Mouse (Mus musculus) splenic B cell, adult 2 months (primary cell): ENCODE measurements around the gene Gm20388.

ENCODE experiments used
- DNase-seq: peaks from one replicate; pipeline ENCODE4 v3.0.0-alpha.2; 2011; ENCODE audit warnings: low read depth, low spot score
- H3K27me3 ChIP-seq: 2 replicates; pipeline ENCODE4 v1.6.1; 2012; ENCODE audit warnings: mild to moderate bottlenecking, low read length, moderate library complexity, mixed read lengths; ENCODE audit not compliant: control insufficient read depth, poor library complexity, insufficient read depth, severe bottlenecking
- H3K36me3 ChIP-seq: 2 replicates; pipeline ENCODE4 v1.6.1; 2012; ENCODE audit warnings: mild to moderate bottlenecking, low read length, moderate library complexity, mixed read lengths; ENCODE audit not compliant: control insufficient read depth, poor library complexity, insufficient read depth, severe bottlenecking

Gm20388 gene

DNA sequence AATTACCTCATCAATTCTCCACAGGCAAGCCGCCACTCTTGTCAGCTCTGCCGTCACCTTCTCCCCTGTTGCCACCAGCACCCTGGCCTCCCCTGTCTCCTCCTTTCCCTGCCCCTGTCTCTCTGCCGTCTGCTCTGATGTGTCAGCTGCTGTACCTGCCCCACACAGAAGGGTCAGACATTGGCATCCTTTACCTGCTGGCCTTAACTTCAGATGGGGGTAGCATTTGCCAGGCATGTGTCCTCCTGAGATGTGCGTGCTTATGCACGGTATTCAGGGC lies 2883.5 kb downstream of the Gm20388 start:
- Histone ChIP-seq H3K36me3 (no peaks in the 10 kb centered on the region), H3K27me3 (no peaks in the 10 kb centered on the region)
- no peak for DNase-seq

DNA sequence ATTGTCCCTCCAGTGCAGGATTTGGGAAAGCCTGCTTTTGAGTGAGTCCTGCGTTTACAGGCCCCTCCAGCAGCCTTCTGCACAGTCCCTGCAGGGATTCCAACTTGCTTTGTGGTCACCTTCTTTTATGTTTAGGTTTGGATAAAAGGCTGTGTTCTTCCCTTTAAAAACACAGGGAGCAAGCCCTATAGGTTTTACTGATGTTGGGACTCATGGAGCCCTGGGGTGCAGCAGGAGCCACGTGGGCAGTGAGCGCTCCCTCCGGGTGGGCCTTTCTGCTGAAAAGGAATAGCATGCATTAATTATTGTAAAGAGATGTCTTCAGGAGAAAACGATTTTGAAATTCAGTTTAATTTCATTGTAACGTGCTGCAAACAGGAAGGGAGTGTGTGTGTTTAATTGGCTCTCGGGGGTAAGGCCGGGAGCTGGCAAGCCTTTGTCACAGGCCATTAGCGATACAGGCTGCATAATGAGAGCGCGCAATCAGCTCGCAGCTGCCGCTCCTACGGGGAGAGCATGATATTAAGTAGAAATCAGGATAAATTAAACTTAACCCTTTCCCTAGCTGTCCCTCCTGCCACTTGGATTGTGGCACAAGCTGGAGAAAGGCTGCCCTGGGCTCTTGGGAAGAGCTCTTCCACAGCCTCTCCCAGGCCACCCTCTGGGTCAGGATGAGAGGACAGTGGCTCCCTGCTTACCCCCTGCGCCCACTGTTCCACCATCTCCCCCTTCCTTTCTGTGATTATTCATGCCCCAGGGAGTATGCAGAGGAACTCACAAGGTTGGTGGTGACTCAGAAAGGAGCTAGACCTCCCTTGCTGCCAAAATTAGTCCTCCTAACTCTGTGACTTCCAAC lies 2893.5 kb downstream of the Gm20388 start:
- DNase-seq: no peak
- no peaks in the 10 kb centered on the region for H3K27me3 ChIP-seq
- peaks cover 7% of the 10 kb centered on the region for H3K36me3 ChIP-seq

DNA sequence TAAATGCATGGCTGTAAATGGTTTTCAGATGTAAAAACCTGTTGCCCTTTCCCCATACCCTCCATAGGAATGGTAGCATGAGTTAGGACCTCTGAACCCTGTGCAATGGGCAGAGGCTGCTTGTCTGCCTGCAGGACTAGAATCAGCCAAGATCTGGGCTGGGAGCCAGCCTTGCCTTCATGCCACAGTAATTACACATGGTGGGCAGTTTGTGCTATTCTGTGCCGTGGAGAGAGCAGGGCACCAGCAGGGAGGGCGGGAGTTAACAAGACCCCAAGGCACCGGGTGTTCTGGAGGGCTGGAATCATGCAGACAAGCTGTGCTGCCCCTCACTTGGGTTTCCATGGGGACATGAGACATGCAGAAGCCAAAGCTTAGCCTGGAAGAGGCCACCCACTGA lies 2894.7 kb downstream of the Gm20388 start:
- Histone ChIP-seq H3K27me3 (no peaks in the 10 kb centered on the region), H3K36me3 (peaks cover 7% of the 10 kb centered on the region)
- DNase-seq: no peak

DNA sequence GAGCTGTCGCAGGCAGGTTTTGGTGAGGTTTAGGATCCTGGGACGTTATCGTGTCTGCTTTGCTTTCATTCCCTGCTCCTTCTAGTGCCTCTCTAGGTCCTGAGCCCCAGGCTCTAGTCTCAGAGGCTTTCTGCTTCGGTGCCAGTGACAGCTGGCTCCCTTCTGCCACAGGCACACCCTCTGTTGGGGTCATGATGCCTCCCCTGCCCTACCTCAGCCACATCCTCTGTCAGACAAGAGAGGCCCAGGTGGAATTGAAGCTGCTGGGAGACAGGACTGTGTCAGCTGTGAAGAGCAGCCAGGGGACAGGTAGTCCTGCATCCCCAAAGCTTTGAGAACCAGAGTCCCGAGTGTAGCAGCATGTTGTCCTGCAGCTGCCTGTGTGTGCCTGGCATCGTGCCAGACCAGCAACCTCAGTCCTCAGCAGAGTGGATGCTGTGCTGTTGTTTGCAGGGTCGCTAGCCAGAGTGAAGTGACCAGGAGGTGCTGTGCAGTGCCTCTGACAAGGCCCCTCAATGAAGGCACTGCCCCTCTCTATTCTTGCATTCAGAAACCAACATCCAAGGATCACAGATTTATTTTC lies 2896.4 kb downstream of the Gm20388 start:
- no peak for DNase-seq
- peaks cover 7% of the 10 kb centered on the region for H3K36me3 ChIP-seq
- no peaks in the 10 kb centered on the region for H3K27me3 ChIP-seq

DNA sequence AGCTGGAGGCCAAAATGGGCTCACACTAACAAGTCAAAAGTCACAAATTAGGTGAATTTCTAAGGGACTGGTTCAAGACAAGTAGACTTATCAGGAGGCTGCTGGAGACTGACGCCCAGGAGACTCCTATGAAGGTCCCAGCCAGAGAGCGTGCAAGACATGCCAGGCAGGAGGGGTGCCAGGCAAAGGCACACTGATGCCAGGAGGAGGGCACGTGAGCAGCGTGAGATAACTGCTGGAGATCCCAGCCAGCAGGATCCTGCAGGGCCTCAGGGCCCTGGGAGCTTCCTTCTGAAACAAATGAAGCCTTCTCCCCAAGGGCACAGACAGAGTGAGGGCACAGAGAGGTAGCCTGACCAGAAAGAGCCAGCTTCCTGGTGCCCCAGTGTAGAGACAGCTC lies 2897.3 kb downstream of the Gm20388 start:
- Histone ChIP-seq H3K27me3 (no peaks in the 10 kb centered on the region), H3K36me3 (peaks cover 5% of the 10 kb centered on the region)
- no peak for DNase-seq

DNA sequence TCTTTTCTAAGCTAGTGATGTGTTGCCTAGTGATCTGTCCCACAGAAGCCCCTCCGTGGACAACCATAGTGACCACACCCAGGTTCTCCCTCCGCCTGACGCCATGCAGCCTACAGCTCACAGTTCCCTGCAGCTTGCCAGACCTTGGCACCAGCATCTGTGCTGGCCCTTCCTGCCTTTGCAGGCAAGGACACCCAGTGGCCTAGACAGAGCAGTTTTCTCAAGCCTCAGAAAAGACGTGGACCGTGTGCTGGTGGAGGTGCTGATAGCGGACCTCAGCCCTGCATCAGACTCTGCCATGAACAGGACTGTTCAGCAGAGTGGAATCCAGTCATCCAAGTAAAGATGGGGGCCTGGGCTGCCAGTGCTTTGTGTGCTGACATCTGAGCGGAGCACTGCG lies 2899.7 kb downstream of the Gm20388 start:
- DNase-seq: no peak
- peaks cover 2% of the 10 kb centered on the region for H3K36me3 ChIP-seq

DNA sequence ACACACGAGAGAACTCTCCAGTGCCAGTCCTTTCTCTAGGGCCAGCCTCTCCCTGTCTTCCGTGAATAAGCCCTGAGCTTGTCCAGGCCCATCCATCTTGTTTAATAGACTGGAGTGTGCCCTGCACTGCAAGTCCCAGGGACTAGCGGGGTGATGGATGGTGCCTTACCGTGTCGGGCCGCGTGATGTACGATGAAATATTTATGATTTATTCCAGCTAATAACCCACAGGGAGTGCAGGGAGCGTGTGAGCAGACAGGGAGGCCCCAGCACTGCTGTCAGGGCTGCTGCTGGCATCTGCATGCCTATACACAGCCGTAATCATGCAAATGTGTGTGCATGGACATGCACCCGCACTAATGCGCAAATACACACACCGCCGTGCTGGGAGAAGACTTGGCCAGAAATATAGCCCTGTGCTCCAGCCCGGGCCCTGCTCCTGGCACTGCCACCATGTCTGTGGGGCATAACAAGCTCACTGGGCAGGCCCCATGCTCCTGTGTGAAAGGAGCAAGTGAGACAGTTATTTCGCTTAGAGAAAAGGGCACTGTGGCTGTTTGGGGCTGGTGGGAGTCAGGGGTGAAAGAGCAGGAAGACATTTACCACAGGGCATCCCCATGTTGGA lies 2901.3 kb downstream of the Gm20388 start:
- H3K36me3 ChIP-seq: peaks cover 3% of the 10 kb centered on the region
- no peak for DNase-seq
- no peaks in the 10 kb centered on the region for H3K27me3 ChIP-seq

More for the DNA sequence above, 2899.7 kb downstream of the Gm20388 start:
- H3K27me3 ChIP-seq: no peaks in the 10 kb centered on the region

DNA sequence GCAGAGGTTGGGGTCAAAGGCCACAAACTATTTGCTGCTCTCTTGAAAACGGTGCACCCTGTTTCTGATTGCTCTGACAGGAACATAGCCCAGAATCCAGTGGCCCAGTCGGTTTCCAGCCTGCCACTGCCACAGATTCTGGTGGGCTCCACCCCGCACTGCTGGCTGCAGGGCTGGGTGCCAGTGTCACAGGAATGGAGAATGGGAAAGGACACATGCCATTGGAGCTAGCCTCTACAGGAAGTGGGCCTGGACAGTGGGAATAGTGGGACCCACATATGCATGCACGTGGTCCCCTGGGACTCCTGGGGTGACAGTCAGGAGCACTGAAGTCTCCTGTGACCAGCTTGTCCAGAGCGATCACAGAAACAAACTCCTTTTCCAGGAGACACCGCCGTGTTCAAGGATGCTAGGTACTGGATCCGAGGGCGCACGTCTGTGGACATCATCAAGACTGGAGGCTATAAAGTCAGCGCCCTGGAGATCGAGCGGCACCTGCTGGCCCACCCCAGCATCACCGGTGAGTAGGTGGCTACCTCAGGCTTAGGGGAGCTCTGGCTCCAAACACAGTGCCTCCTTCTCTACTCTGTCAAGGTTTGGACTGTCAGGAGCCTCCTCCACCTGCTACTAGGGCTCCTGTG lies 2902.1 kb downstream of the Gm20388 start:
- DNase-seq: peak; percentile 47
- no peaks in the 10 kb centered on the region for H3K27me3 ChIP-seq

DNA sequence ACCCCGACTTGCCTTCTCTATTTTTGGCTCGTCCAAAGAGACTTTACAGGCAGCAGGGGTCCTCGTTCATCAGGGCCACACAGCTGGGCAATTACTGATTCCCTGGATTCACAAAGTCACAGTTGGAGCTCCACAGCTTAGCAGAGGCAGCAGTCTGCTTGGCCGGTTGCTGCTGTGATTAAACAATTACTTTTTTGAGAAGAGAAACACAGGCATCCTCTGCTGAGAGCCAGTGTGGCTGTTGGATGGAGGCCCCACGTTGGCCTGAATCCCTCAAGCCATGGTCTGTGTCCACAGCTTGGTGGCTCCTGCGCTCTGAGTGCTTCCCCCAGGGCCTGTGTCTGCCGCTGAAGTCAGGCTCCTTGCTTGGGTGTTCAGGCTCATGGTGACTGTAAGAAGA lies 2904.0 kb downstream of the Gm20388 start:
- DNase-seq: no peak
- peaks cover 3% of the 10 kb centered on the region for H3K36me3 ChIP-seq
- H3K27me3 ChIP-seq: no peaks in the 10 kb centered on the region

More for the DNA sequence above, 2902.1 kb downstream of the Gm20388 start:
- H3K36me3 ChIP-seq: peaks cover 3% of the 10 kb centered on the region

DNA sequence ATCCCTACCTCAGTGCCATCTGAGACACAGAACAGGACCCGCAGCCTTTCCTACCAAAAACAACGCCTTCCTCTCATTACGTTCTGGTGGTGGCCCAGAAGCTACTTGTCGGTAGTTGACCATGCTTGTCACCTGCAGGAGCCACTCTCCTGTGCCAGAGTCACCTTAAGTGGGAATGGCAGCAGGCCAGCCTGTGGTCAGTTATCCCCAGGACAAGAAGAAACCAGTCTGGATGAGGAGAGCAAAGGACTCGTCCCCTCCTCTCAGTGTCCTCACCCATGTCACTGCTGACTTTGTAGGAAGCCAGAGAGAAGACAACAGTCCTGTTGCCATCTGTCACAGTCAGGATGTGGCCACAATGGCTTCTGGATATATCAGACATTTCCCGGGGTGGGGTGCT lies 2906.3 kb downstream of the Gm20388 start:
- no peak for DNase-seq
- peaks cover 3% of the 10 kb centered on the region; the same call in 1 of the 2 replicates for H3K36me3 ChIP-seq
- H3K27me3 ChIP-seq: no peaks in the 10 kb centered on the region

DNA sequence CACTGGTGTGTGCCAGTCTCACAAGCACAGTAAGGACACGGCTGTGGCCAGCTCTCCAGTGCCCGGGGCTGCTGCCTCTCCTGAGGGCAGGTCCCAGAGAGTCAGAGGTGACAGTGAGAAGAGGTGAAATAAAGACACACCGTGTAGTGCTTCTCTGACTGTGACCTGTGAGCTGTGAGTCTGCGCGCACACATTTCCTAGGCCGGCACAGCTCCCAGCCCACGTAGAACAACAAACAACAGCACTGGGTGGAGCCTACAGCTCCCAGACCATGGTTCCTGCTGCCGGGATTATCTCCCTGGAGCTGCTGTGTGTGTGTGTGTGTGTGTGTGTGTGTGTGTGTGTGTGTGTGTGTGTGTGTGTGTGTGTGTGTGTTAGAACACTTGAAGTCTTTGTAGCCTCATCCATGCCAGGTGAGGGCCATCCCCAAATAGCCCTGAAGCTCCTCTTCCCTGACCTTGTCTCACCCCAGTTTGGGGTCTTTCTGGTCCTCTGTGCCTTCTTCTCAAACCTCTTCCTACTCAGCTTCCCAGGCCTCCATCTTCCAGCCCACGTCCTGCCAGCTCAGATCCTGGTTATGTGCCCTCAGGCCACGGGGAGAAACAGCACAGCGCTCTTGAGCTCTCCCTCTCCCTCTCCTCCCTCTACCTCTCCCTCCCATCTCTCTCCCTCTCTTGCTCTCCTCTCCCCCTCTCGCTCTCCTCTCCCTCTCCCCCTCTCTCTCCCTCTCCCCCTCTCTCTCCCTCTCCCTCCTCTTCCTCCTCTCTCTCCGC lies 2907.3 kb downstream of the Gm20388 start:
- no peak for DNase-seq
- H3K27me3 ChIP-seq: no peaks in the 10 kb centered on the region
- H3K36me3 ChIP-seq: peaks cover 3% of the 10 kb centered on the region; the same call in 1 of the 2 replicates

DNA sequence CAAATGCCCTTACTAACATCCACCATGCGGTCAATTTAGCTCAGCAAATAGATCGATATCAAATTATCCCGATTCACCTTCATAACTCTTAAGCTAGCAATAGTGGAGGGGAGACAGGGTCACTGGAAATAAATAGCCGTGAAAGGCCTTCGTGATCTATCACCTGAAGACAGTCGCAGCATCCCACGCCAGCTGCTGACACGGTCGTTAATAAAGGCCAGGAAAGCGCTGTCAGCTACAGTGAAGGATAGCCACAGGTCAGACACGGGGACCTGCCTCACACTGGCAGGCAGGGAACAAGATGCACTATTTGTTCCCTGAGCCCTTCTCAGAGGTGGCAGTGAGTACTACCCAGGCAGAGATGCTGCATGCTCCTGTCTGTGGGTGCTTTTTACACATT lies 2909.1 kb downstream of the Gm20388 start:
- H3K36me3 ChIP-seq: 0 out of 2 replicates have a peak, but pooled peaks cover 2% of the 10 kb centered on the region
- no peaks in the 10 kb centered on the region for H3K27me3 ChIP-seq
- DNase-seq: no peak

DNA sequence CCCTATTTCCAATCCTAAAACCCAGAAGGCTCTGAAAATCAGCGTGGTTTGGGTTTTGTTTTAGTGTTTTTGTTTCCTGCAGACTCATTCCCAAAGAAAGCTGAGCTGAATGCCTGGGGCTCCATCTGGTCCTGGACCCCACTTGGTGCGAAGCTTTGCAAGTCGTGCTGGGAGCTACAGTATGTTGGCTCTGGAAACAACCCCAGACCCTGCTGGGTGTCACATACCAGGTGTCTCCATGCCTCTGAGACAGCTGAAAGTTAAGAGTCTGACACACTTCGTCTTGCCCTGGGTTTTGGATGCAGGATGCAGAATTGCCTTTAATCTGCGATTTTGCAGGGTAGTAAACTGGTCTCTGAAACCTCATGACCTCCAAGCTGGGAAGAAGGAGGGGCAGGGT lies 2913.9 kb downstream of the Gm20388 start:
- Histone ChIP-seq H3K27me3 (no peaks in the 10 kb centered on the region), H3K36me3 (no peaks in the 10 kb centered on the region)
- no peak for DNase-seq

DNA sequence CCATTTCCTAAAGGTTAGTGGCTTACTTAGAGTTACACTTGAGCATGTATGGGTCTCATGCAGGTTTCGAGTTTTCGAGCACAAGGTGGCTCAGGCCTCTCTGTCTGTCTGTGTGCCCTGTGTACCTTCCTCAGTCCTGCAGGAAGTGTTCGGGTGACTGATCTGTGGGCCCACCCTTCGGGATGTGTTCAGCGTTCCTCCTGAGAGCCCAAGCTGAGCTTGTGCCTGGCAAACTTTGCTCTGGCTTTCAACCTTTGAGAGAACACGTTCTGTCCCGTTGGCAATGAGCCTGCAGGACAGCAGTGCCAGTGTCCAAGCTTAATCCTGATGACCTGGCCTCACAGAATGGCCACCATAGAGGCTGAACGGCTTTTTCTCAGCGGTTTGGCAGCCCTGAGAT lies 2914.3 kb downstream of the Gm20388 start:
- H3K27me3 ChIP-seq: no peaks in the 10 kb centered on the region
- no peak for DNase-seq

More for the DNA sequence above, 2914.3 kb downstream of the Gm20388 start:
- H3K36me3 ChIP-seq: no peaks in the 10 kb centered on the region
